Mouse (Mus musculus): ENCODE data around the gene Gm10959.
"Not testable (repeated sequence)": the region's sequence is repeated elsewhere in the genome, so short reads cannot be mapped to it uniquely, and the experiment has no call there.

Gm10959 gene

DNA sequence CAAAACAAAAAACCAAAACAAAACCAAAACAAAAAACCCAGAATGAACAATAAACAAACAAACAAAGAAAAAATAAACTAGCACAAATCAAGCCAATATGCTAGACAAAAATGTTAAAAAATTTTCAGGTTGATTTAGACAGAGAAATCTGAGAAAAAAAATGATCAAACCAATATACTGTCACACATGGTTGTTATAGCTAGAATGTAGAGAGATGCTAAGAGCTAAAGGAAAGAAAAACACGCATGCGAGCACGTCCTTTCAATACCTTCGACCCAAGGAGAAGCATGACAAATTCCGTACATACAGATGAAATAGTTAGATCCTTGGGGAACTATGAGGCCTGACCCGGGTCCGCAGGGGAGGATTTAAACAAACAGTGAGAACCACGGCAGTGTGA is at the start of gene Gm10959:
Gene Gm10959, minus strand, starts transcription at position 101 of the 400 bp plus-strand sequence.
- DNase-seq, result no peak

DNA sequence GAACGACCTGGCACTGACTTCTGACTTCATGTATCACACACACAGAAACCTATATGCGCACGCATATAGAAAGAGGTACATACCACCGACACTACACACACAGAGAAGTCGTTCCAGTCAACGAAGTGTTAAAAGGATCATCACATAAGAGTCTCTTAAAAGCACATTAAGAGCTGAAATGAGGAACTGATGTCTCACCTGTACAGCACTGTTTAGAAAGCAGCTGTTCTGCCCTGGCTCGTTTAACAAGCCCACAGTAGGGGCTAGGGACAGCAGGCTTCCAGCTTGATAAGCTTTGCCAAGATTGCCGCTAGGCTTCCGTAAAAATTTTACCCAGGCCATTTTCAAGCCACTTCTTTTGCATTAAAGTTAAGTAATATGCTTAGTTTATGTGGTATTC is 49.2 kb upstream of the Gm10959 start:
- no peak for DNase-seq

DNA sequence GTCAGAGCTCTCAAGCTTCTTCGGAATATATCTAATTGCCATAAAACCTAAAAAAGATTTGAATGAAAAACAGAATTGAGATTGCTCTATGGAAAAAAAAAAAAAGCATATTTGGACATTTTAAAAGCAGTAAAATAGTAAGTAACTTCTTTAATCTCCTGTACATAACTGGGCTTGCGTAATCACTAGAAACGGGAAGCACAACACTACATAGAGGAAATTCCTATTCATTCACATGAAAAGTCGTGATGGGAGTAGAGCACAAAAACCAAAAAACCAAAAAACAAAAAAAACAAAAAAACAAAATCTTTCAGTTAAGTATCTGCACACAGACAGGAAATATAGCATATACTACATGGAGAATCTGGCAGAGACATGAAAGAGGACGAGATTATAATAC is 45.1 kb upstream of the Gm10959 start:
- DNase-seq, result no peak

DNA sequence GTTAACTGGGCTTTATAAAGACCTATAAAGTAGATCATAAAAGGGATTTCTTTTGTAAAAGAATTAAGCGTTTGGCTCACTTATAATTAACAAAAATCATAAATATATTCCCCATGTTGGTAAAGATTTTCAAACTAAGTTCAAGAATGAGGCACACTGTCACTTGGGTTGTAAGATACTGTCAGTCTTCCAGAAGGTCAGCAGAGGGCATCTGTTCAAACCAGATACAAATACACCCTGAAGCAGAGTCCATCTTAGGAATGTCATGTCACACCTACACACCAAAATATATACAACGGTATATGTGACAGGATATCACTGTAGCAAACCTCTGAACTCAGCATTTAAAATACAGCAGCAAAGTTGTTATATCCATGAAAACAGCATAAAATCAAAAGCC is 31.0 kb upstream of the Gm10959 start:
- no peak for DNase-seq

GRCm38 (mm10) chr3:122943387-122943890 is 24.3 kb upstream of the Gm10959 start:
- no peak for DNase-seq

DNA sequence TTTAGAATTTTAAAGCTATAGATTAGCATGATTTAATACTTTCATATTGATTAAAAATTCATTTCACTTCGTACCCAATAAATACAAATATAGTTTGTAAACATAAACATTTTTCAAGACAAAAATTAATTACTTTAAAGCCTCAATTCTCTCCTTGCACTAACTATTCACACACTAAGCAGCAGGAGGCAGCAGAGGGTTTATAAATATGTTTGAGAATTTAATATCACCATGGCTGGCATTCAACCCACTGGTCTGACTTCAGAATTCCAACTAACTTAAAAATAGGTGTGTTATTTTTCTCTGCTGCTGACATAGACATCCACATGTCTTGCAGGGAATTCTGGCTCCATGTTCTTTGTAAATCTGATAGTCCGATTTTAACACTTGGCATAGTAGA is 20.1 kb upstream of the Gm10959 start:
- DNase-seq, result peak; percentile 59

- DNase-seq, result not testable (repeated sequence)
These were observed 18.0 kb upstream of the Gm10959 start for GRCm38 (mm10) chr3:122937176-122937575.

DNA sequence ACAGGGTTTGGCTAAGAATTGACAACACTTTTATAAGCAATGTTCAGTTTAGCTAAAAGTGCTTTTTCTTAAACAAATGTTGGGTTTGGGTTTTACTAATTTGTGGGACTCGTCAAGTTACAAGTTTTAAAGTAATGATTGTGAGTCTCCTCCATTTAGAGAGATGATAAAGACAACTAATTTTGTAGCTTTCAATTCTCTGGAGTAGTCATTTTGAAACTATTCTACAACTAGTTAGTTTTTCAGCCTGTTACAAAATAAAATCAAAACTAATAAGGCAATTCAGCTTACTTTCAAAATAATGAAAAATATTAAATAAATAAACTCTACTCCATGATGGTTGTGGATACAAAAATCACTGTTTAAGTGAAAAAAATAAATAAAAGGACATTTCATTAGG is 13.3 kb upstream of the Gm10959 start:
- no peak for DNase-seq

GRCm38 (mm10) chr3:122929723-122930122 is 10.6 kb upstream of the Gm10959 start:
- no peak for DNase-seq

- DNase-seq, result peak; percentile 98
These were observed 5.1 kb upstream of the Gm10959 start, which contains the start of gene 1810037I17Rik for GRCm38 (mm10) chr3:122924009-122924914. Gene 1810037I17Rik, plus strand, starts transcription at chr3:122924203.

GRCm38 (mm10) chr3:122923147-122923546 is 4.0 kb upstream of the Gm10959 start:
- DNase-seq, result no peak

- peak; percentile 30 for DNase-seq
These were observed 2.7 kb upstream of the Gm10959 start for GRCm38 (mm10) chr3:122921676-122922527.

GRCm38 (mm10) chr3:122920572-122921435 is 1.6 kb upstream of the Gm10959 start:
- DNase-seq, result no peak

- no peak for DNase-seq
These were observed 488 bp downstream of the Gm10959 start for GRCm38 (mm10) chr3:122918672-122919071.

GRCm38 (mm10) chr3:122916191-122916680 is 2.9 kb downstream of the Gm10959 start:
- DNase-seq, result no peak

GRCm38 (mm10) chr3:122915493-122915892 is 3.7 kb downstream of the Gm10959 start:
- DNase-seq, result no peak

DNA sequence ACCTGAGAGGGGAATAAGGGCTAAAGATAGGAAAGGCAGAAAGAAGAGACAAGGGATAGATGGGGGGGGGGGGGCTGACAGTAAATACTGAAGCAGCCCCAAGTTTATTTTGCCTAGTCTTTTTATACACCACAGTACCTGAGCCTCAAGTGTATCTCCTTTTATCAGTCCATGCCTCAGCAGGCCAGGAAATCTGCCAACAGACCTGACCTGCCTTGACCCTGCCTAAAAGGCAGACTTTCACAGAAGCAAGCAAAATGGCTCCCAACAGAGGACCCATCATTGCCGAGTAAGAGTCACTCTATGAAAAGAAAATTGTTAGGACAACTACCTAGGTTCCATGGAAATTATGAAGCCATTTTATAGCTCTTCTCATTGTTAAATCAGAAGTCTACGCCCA is 11.3 kb downstream of the Gm10959 start:
- DNase-seq, result no peak

- peak; percentile 63 for DNase-seq
These were observed 15.3 kb downstream of the Gm10959 start for GRCm38 (mm10) chr3:122903746-122904433.

- no peak for DNase-seq
These were observed 20.9 kb downstream of the Gm10959 start for GRCm38 (mm10) chr3:122898254-122898653.

DNA sequence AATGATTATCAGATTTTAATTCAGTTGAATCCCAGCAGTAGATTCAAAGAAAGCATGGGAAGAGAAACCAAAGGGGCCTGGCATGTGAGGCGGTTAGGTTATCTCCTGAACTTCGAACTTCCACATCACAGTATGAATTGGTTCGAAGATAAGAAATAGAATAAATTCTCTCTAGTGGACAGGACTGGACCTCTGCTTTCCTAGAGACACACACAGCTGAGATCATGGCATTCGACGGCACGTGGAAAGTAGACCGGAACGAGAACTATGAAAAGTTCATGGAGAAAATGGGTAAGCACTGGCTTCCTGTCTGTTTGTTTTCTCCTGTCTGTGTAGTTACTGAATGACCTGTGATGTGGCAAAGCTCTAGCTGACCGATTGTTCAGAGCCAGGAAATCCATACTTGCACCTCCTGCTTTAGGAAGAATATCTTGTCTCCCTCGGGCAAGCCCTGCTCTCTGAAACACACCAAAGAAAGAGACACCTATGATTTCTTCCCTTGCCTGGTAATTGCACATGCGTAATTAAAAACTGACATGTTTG is 23.9 kb downstream of the Gm10959 start:
- no peak for DNase-seq

- DNase-seq, result no peak
These were observed 24.4 kb downstream of the Gm10959 start, which contains the start of gene Fabp2 for GRCm38 (mm10) chr3:122894772-122895171. Gene Fabp2, plus strand, starts transcription at chr3:122895072.
